ENCODE assay signal across 8 mouse cellular contexts in the genomic region with DNA sequence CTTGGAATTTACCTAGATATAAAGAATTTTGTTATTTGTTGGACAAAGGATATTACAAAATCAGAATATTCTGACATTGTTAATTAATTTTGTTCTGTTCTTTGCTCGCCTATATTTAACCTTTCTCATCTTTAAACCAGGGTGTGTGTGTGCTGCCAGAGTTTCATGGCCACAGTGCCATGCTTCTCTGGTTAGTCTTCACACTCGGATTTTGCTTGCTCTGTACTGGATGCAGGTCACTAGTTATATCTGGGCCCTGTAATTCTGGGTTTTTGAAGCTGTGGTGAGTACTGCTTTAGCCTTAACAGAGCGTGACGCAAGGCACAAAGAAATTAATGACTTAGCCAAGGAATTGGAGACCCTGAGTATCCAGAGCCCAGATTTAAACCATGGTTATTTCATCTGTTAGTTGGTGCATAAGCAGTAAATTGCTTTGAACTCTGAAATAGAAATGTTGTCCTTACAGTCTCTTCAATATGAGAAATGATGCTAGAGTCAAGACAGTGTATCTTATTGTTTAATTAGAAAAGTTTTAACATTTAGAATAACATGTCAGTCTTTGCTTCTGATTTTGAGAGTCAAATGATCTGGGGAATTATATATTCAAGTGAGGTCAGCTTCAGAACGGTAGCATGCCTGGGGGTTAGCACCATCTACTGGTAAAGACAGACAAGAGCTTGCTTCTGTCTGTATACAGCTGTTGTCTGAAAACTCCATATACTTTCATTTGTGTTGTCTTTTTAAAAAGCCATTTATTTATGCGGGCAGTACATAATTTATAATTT. TPM values are rescaled to one million over a fixed set of nuclear protein-coding genes. Genes with fewer than 3 reads are reported as not detected.
A peak's percentile ranks its signal among the peaks of the same experiment; 100 is the strongest.
DNase-seq lines count a peak whose midpoint lies in the region.

No protein-coding gene starts in this region.

- no peaks in the 10 kb centered on the region for H3K27me3 ChIP-seq in heart, embryonic 10.5 days (ENCODE audit: insufficient read depth, poor library complexity, severe bottlenecking)

- intact Hi-C loops in left cerebral cortex, postnatal 4 days (cut with DNase I) = loop anchor here (5.0 kb wide), 1 partner anchor 98 kb away; no protein-coding TSS in a partner anchor

- no peak overlapping the region for H3K4me3 ChIP-seq in heart, embryonic 10.5 days

- H3K27ac ChIP-seq in heart, embryonic 10.5 days = no peak overlapping the region

- WGBS in heart, embryonic 10.5 days = 53% methylated on average over 6 of the region's 6 CpGs

- 0 out of 2 replicates have a peak, but pooled peaks cover 5% of the 10 kb centered on the region for H3K36me3 ChIP-seq in heart, embryonic 10.5 days

- peak; percentile 23 to 75 for DNase-seq in adrenal gland, adult (ENCODE audit: inconsistent age in 2 of 2, low spot score in 1 of 2)
- DNase-seq in adrenal gland, adult 8-10 months = no peak
- peak; percentile 28 for DNase-seq in left cerebral cortex, postnatal 4 days
- DNase-seq in left cerebral cortex, adult 11 months (ENCODE audit: low spot score) = no peak
- peak; percentile 20 to 45 for DNase-seq in adrenal gland, postnatal 36 days
- DNase-seq in heart, embryonic 10.5 days (ENCODE audit: low spot score) = peak; percentile 73
- peak; percentile 52 for DNase-seq in lung, postnatal 14 days
- peak; percentile 23 for DNase-seq in thymus, postnatal 4 days

- peaks cover 12% of the 10 kb centered on the region; the same call in 1 of the 2 replicates for H3K4me1 ChIP-seq in heart, embryonic 10.5 days

- H3K9me3 ChIP-seq in heart, embryonic 10.5 days = no peaks in the 10 kb centered on the region

RNA-seq across cellular contexts. Expression of gene Tmem38b, which starts 19.2 kb away (rescaled TPM):
- 10 to 100 TPM; 15.8 to 30.8 (median 20.0) TPM for total RNA-seq in adrenal gland, adult 8-10 months (2022)
- total RNA-seq in left cerebral cortex, postnatal 4 days (2021) = 10 to 100 TPM in 1 of 2 experiments, 1 to 10 TPM in 1; 8.2 to 11.2 TPM
- total RNA-seq in adrenal gland, postnatal 36 days (2021) = 10 to 100 TPM; 17.7 to 33.5 TPM
- polyA plus RNA-seq in heart, embryonic 10.5 days (2016; fragmentation: Nextera tagmentation; extraction: Ambion mirVana) = 10.8 and 18.2 TPM in 2 replicates

Comparison
In these comparisons a context has a peak if more than half of its experiments do, and no peak if none do; other contexts are left out.
1. DNase-seq: peak in adrenal gland, adult (2 of 2), left cerebral cortex, postnatal 4 days (single experiment), adrenal gland, postnatal 36 days (2 of 2), heart, embryonic 10.5 days (single experiment), lung, postnatal 14 days (single experiment) and thymus, postnatal 4 days (single experiment); none in adrenal gland, adult 8-10 months (single experiment) and left cerebral cortex, adult 11 months (single experiment).